Mouse (Mus musculus) stomach, embryonic 16.5 days (tissue): ENCODE measurements at regions not wholly inside any gene's neighbourhood (a gene's known extent, or its start where the extent isn't known, plus 50 kb on each side); places are given as distances from the start of the nearest gene placed in this dataset.

Source experiments
- ATAC-seq: fragments of 200-750 bp; cut with Nextera tagmentation; 2 replicates; pipeline ENCODE4 v1.8.0; 2017; ENCODE audit warnings: moderate number of reproducible peaks, moderate TSS enrichment; ENCODE audit not compliant: insufficient read depth, low FRiP score
- H3K27ac ChIP-seq: fragments of 300-500 bp; sonication (generic); 2 replicates; pipeline ENCODE4 v1.5.1; 2014; ENCODE audit warnings: low read length
- H3K27me3 ChIP-seq: fragments of 300-500 bp; sonication (generic); 2 replicates; pipeline ENCODE4 v1.6.1; 2014; ENCODE audit warnings: low read length, control low read depth, mixed read lengths; ENCODE audit not compliant: control insufficient read depth, insufficient read depth
- H3K36me3 ChIP-seq: fragments of 300-500 bp; sonication (generic); 2 replicates; pipeline ENCODE4 v1.6.1; 2014; ENCODE audit warnings: low read length; ENCODE audit not compliant: control insufficient read depth, insufficient read depth
- H3K4me1 ChIP-seq: fragments of 300-500 bp; sonication (generic); 2 replicates; pipeline ENCODE4 v1.6.1; 2014; ENCODE audit warnings: low read length, control low read depth, mixed read lengths; ENCODE audit not compliant: control insufficient read depth, insufficient read depth
- H3K4me2 ChIP-seq: fragments of 300-500 bp; sonication (generic); 2 replicates; pipeline ENCODE4 v1.6.1; 2014; ENCODE audit warnings: low read depth, low read length, mixed read lengths
- H3K4me3 ChIP-seq: fragments of 300-500 bp; sonication (generic); replicated peaks from 2 replicates; pipeline ENCODE4 v1.5.1; 2014; ENCODE audit warnings: mild to moderate bottlenecking, low read length
- H3K9ac ChIP-seq: fragments of 300-500 bp; sonication (generic); 2 replicates; pipeline ENCODE4 v1.6.1; 2014; ENCODE audit warnings: low read length
- H3K9me3 ChIP-seq: fragments of 300-500 bp; sonication (generic); replicated peaks from 2 replicates; pipeline ENCODE4 v1.6.1; 2016; ENCODE audit warnings: low read length, control low read depth; ENCODE audit not compliant: control insufficient read depth
- WGBS: fragments of 180-500 bp; shearing (Covaris S2); extraction: QIAGEN DNeasy Blood & Tissue Kit; methylation state at CpG from one replicate; pipeline ENCODE4 v1.1.7; 2014; 5-methylcytosine and 5-hydroxymethylcytosine counted together

DNA sequence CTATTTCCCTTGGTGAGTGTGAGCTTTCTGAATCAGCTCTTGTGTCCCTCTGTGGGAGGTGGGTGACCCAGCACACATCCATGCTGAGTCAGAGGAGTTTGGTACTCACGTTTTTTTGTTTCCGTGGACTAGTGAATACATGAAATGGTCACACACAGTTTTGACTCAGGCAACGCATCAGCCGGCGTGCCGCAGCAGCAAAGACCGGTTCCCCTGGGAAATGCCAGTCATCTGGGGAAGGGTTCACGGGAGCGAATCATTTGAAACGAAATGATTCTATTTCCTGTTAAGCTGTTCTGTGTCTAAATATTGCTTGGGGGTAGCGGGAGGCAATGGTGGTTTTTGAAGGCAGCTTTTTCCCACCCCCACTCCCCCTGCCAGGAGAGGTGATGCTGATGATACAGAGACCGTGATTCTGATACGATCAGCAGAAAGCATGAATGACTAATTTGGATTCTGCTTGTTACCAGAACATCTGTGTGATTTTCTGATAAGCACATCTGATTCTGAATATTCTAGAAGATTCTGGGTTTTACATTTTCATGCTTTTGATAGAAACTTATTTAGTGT, 223.5 kb downstream of the Klf5 start:
- no peaks in the 10 kb centered on the region for H3K36me3 ChIP-seq
- no peak overlapping the region for H3K9ac ChIP-seq
- no peak overlapping the region for H3K4me2 ChIP-seq
- H3K4me1 ChIP-seq: no peaks in the 10 kb centered on the region
- ATAC-seq: no peak
- H3K9me3 ChIP-seq: peaks cover 4% of the 10 kb centered on the region; the same call in 1 of the 2 replicates
- no peak overlapping the region for H3K4me3 ChIP-seq
- H3K27me3 ChIP-seq: no peaks in the 10 kb centered on the region
- H3K27ac ChIP-seq: no peak overlapping the region
- 86% methylated on average over 13 of the region's 13 CpGs for WGBS

DNA sequence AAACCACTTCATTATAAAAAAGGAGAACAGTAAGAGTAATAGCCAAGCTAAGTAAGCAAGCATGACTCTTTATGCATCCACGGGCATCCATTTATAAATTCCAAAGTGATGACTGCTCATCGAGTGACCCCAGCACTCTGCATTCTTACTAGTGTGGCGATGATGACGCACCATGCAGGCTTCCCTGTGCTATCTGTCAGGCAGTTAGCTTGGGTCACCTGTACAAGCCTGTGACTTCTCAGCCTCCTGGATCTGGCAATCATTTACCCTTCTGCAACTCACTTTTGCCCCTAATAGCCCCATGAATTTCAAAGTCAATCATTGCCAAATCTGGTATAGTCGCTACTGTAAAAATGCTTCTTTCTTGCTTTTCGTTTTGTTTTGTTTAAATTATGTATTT, 237.3 kb downstream of the Klf5 start:
- H3K4me2 ChIP-seq: no peak overlapping the region

DNA sequence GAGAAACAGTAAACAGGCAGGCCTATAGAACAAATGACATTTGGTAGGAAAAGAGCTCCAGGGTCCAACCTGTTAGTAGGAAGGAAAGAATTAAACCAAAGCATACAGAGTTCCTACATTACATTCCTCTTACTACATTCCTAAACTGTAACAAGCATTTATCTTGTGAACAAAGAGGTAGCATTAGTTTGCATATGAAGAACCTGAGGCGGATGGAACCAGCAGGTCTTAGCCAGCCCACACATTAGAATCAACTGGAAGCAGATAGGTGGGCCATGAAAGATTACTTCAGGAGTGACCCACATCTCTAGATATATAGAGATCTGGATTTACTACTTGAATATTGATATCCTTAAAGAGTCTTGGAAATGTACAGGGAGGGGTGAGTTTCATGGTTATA, 238.8 kb downstream of the Klf5 start:
- Histone ChIP-seq H3K4me1 (no peaks in the 10 kb centered on the region), H3K4me2 (no peak overlapping the region), H3K9ac (no peak overlapping the region), H3K4me3 (no peak overlapping the region), H3K36me3 (no peaks in the 10 kb centered on the region), H3K9me3 (no peaks in the 10 kb centered on the region), H3K27ac (no peak overlapping the region), H3K27me3 (no peaks in the 10 kb centered on the region)
- ATAC-seq: no peak
- 78% methylated on average over 1 of the region's 1 CpGs for WGBS

More for the DNA sequence above, 237.3 kb downstream of the Klf5 start:
- Histone ChIP-seq H3K4me3 (no peak overlapping the region), H3K36me3 (no peaks in the 10 kb centered on the region), H3K27ac (no peak overlapping the region), H3K9me3 (no peaks in the 10 kb centered on the region), H3K27me3 (no peaks in the 10 kb centered on the region), H3K9ac (no peak overlapping the region), H3K4me1 (no peaks in the 10 kb centered on the region)
- WGBS: 75% methylated on average over 6 of the region's 6 CpGs
- ATAC-seq: no peak

DNA sequence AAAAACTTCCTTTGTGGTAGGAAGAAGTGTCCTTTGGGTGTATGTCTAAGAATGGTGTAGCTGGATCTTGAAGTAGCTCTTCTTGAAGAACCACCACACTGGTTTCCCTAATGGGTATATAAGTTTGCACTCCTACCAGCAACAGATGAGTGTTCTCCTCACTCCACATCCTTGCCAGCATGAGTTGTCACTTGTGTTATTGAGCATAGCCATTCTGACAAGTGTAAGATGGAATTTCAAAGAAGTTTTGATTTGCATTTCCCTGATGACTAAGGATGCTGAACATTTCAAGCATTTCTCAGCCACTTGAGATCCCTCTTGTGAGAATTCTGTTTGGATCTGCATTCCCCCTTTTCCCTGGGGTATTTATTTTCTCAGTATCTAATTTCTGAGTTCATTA, 243.2 kb downstream of the Klf5 start:
- H3K9ac ChIP-seq: no peak overlapping the region
- no peaks in the 10 kb centered on the region for H3K4me1 ChIP-seq
- no peaks in the 10 kb centered on the region for H3K36me3 ChIP-seq
- no peaks in the 10 kb centered on the region for H3K27me3 ChIP-seq
- ATAC-seq: no peak
- H3K4me3 ChIP-seq: no peak overlapping the region
- H3K27ac ChIP-seq: no peak overlapping the region
- H3K4me2 ChIP-seq: no peak overlapping the region
- H3K9me3 ChIP-seq: no peaks in the 10 kb centered on the region

DNA sequence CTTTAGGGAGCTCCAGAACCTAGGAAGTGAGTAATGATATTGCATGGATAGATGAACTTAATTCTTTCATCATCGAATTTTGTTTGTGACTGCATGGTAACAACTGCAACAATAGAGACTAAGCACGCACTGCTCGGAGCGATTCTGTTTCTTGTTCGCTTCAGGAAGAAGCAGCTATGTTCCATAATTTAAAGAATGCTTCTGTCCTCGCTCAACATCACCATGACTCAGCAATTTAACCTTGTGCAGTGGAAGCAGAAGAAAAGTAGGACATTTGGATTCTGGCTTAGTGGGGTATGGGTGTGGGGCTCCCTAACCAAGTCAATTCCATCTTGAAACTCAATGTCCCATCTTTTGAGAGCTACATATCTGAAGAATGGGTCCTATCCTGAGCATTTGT, 249.4 kb downstream of the Klf5 start:
- Histone ChIP-seq H3K36me3 (no peaks in the 10 kb centered on the region), H3K4me3 (no peak overlapping the region), H3K27ac (peak overlapping the region; percentile 84), H3K4me2 (no peak overlapping the region), H3K9ac (no peak overlapping the region), H3K4me1 (no peaks in the 10 kb centered on the region), H3K9me3 (no peaks in the 10 kb centered on the region), H3K27me3 (no peaks in the 10 kb centered on the region)
- 91% methylated on average over 6 of the region's 6 CpGs for WGBS
- no peak for ATAC-seq

DNA sequence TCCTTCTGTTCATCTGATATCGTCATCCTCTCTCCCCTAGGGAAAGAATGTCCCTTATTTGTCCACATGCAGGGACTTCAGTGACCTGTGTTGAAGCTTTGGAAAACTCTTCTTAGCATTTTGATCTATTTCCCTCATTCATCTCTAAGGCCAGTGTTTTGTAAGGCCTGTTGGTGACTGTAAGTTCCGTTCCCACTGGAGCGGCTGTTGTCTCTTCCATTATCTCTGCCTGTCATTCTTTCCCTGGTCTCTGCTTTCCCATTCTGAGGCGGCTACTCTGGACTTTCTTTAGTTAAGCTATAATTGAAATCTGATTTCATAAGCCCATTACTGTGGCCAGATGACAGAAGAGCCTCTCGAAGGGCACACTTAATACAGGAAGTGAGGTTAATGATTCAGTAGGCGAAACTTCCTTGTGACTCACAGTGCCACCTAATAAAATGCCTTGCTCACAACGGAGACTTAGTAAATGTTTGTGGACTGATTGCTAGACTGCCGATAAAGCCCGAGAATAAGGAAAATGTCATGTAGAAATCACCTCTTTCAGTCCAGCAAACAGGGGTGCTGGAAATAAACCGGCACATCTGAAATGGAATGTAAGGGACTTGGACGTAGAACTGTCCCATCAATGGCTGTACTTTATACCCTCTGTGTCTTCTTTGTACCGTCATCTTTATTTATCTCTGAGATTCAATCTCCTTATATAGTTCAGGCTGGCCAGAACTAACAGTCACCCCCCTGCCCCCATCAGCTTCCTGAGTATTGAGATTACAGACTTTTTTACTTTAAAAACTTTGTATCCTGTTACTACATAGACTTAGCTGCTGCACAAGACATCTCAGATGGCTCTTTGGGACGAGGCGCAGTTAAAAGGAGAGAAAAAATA, 250.1 kb downstream of the Klf5 start:
- Histone ChIP-seq H3K4me1 (no peaks in the 10 kb centered on the region), H3K36me3 (no peaks in the 10 kb centered on the region), H3K4me2 (no peak overlapping the region), H3K9me3 (no peaks in the 10 kb centered on the region), H3K27me3 (no peaks in the 10 kb centered on the region), H3K27ac (peak overlapping the region; percentile 84), H3K9ac (no peak overlapping the region), H3K4me3 (no peak overlapping the region)
- ATAC-seq: peak; percentile 90
- WGBS: 60% methylated on average over 14 of the region's 14 CpGs

DNA sequence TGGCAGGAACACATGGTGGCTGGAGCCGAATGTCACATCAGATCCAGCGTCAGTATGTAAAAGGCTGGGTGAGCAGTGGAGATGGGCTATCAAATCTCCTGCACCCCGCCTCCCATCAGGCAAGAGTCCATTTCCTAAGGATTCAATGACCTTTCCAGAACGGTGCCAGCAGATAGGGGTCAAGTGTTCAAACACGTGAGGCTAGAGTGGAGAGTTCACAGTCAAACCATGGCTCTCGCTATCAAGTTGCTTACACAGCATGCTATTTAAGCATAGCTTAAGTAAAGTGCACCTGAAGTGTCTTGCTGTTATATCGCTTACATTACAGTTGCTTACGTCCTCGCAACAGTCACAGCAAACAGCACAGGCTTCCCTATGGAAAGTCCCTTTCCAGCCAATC, 265.5 kb downstream of the Klf5 start:
- no peak overlapping the region for H3K27ac ChIP-seq
- no peaks in the 10 kb centered on the region for H3K27me3 ChIP-seq
- H3K9ac ChIP-seq: no peak overlapping the region
- H3K4me2 ChIP-seq: no peak overlapping the region
- WGBS: 54% methylated on average over 9 of the region's 9 CpGs
- no peak for ATAC-seq
- H3K9me3 ChIP-seq: 0 out of 2 replicates have a peak, but pooled peaks cover 4% of the 10 kb centered on the region
- no peaks in the 10 kb centered on the region for H3K36me3 ChIP-seq
- no peak overlapping the region for H3K4me3 ChIP-seq
- H3K4me1 ChIP-seq: no peaks in the 10 kb centered on the region

DNA sequence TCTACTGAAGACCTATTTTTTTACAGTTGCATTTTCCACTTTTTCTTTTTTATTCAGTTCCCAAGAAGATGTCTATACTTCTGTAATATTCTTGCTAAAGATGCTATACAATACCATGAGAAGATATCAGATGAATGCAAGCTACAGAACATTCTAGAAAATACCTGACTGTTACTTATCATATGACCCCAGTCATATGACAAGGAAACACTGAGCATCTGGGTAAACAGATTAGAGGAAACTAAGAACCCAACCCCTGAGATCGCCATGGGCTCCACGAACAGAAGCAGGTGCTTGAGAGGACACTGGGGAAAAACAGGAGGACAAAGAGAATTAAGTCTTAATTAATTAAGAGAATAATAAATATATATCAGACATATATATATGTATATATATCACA, 275.7 kb downstream of the Klf5 start:
- WGBS: 82% methylated on average over 2 of the region's 2 CpGs
- no peak overlapping the region for H3K4me3 ChIP-seq
- H3K36me3 ChIP-seq: no peaks in the 10 kb centered on the region
- no peaks in the 10 kb centered on the region for H3K27me3 ChIP-seq
- no peak overlapping the region for H3K27ac ChIP-seq
- H3K4me1 ChIP-seq: no peaks in the 10 kb centered on the region
- H3K9ac ChIP-seq: no peak overlapping the region
- H3K9me3 ChIP-seq: no peaks in the 10 kb centered on the region
- H3K4me2 ChIP-seq: no peak overlapping the region
- no peak for ATAC-seq

DNA sequence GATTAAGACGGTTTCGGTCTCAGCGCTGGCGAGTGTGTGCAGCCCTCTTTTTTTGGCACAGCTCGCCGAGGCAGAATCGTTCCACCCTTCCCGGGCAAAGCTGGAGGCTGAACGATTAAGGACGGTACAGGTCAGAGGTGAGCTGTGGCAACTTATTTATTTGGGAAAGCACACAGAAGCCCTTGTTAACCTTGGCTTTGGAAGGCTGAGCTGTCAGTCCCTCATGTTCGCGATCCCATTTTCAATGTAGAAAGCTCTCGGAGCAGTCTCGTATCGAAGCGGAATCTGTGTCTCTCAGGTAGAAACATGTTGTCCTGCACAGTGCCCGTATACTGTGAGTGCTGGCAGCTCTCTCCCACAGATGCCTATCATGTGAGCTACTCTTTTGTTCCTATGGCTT, 280.2 kb downstream of the Klf5 start:
- no peaks in the 10 kb centered on the region for H3K36me3 ChIP-seq
- no peaks in the 10 kb centered on the region for H3K9me3 ChIP-seq
- 35% methylated on average over 17 of the region's 17 CpGs for WGBS
- peak overlapping the region; percentile 37 for H3K4me3 ChIP-seq
- H3K27me3 ChIP-seq: no peaks in the 10 kb centered on the region
- peak overlapping the region; percentile 54 for H3K4me2 ChIP-seq
- peak overlapping the region; percentile 96 for H3K27ac ChIP-seq
- ATAC-seq: no peak
- peak overlapping the region; percentile 66 for H3K9ac ChIP-seq
- H3K4me1 ChIP-seq: peaks cover 10% of the 10 kb centered on the region
